Mouse (Mus musculus): ENCODE measurements around the gene Cldn19. TPM values are rescaled to one million over a fixed set of nuclear protein-coding genes. Genes with fewer than 3 reads are reported as not detected.

The Cldn19 gene
- polyA plus RNA-seq, 2 experiments, result not detected

DNA sequence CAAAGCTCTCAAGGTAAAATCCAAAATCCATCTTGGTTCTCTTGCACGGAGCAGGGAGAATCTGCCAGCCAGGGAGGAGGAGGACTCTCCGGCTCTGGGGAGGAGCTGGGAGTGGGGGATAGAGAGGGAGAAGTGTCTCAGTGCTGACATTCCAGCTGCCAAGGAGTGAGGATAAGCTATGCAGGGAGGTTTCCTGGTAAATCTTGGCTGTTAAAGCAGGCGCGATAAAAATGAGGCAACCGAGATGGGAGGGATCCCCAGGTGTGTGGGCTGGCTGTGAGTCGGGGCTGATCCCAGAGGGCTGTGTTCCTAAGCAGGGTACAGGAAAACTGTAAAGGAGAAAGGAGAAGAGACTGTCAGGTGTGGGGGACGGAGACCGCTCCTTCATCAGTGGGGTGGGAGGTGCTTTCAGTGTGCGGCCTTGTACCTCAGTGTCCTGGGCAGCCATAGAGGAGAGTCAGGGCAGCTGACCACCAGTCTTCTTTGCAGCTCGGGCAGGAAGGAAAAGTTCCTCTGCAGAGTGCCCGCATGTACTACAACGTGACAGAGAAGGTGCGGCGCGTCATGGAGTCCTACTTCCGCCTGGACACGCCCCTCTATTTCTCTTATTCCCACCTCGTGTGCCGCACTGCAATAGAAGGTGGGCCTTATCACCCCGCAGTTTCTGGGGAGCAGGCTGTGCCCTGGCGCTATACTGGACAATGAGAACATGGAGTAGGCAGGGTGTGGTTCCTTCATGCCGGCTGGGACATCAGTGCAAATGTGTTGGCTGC is 10.6 kb upstream of the Cldn19 start:
- Histone ChIP-seq H3K4me1 (replicated peaks; ENCODE audit: control insufficient read depth in 2 of 2, insufficient read depth in 2 of 2, low read length in 1 of 2) (no peaks in the 10 kb centered on the region), H3K4me2 (ENCODE audit: low read depth) (no peak overlapping the region), H3K4me3 (ENCODE audit: insufficient read depth in 1 of 2, low read depth in 2 of 2, low read length in 2 of 2) (no peak overlapping the region), H3K9ac (replicated peaks) (no peak overlapping the region), H3K9me3 (ENCODE audit: control insufficient read depth, low read length) (no peaks in the 10 kb centered on the region), H3K27me3 (ENCODE audit: control insufficient read depth, insufficient read depth, low read length) (no peaks in the 10 kb centered on the region), H3K27ac (no peak overlapping the region), H3K36me3 (replicated peaks; ENCODE audit: control insufficient read depth, insufficient read depth, low read depth) (no peaks in the 10 kb centered on the region; the same call in 1 of the 2 replicates)
- TF ChIP-seq CTCF (IDR thresholded peaks at IDR 0.05; ENCODE audit: low read depth), result no peak
- TF ChIP-seq EP300 (IDR thresholded peaks at IDR 0.05; ENCODE audit: low read depth), result no peak
- ATAC-seq (ENCODE audit: insufficient read depth) (no peak), DNase-seq (ENCODE audit: low read depth in 3 of 3, low spot score in 3 of 3) (no peak)
- 73% methylated on average over 22 of the region's 22 CpGs for WGBS (ENCODE audit: insufficient replicate concordance)

GRCm38 (mm10) chr4:119245556-119245955 is 9.7 kb upstream of the Cldn19 start:
- Histone ChIP-seq H3K27ac (no peak overlapping the region), H3K9ac (replicated peaks) (no peak overlapping the region), H3K4me2 (ENCODE audit: low read depth) (no peak overlapping the region), H3K27me3 (ENCODE audit: control insufficient read depth, insufficient read depth, low read length) (no peaks in the 10 kb centered on the region), H3K4me3 (ENCODE audit: insufficient read depth in 1 of 2, low read depth in 2 of 2, low read length in 2 of 2) (no peak overlapping the region), H3K36me3 (replicated peaks; ENCODE audit: control insufficient read depth, insufficient read depth, low read depth) (no peaks in the 10 kb centered on the region; the same call in 1 of the 2 replicates), H3K4me1 (replicated peaks; ENCODE audit: control insufficient read depth in 2 of 2, insufficient read depth in 2 of 2, low read length in 1 of 2) (no peaks in the 10 kb centered on the region), H3K9me3 (ENCODE audit: control insufficient read depth, low read length) (no peaks in the 10 kb centered on the region)
- WGBS (ENCODE audit: insufficient replicate concordance), result 75% methylated on average over 7 of the region's 7 CpGs
- no peak for DNase-seq (ENCODE audit: low read depth in 3 of 3, low spot score in 3 of 3)
- ATAC-seq (ENCODE audit: insufficient read depth), result no peak
- TF ChIP-seq EP300 (IDR thresholded peaks at IDR 0.05; ENCODE audit: low read depth) (no peak), CTCF (IDR thresholded peaks at IDR 0.05; ENCODE audit: low read depth) (no peak)

DNA sequence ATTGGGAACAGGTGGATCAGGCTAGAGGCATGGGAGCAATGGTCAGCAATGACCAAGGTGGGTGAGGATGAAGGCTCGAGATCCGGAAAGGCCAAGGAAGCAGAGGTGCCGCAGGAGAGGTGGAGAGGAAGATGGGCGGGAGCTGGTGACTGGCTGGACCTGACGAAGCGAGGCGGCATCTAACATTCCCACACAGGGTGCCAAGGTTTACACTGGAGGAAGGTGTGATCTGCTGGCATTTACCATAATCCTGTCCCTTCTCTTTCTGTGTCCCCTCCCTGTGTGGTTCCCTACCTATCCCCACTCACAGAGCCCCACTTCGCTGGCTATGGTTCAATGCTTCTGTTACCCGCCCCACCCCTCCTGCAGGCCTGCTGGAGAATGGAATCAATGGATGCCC is 9.3 kb upstream of the Cldn19 start:
- no peaks in the 10 kb centered on the region; the same call in 1 of the 2 replicates for H3K36me3 ChIP-seq (replicated peaks; ENCODE audit: control insufficient read depth, insufficient read depth, low read depth)
- ATAC-seq (ENCODE audit: insufficient read depth), result no peak
- TF ChIP-seq CTCF (IDR thresholded peaks at IDR 0.05; ENCODE audit: low read depth), result no peak
- TF ChIP-seq EP300 (IDR thresholded peaks at IDR 0.05; ENCODE audit: low read depth), result no peak
- no peak for DNase-seq (ENCODE audit: low read depth in 3 of 3, low spot score in 3 of 3)
- no peak overlapping the region for H3K27ac ChIP-seq
- H3K27me3 ChIP-seq (ENCODE audit: control insufficient read depth, insufficient read depth, low read length), result no peaks in the 10 kb centered on the region
- no peak overlapping the region for H3K9ac ChIP-seq (replicated peaks)
- no peaks in the 10 kb centered on the region for H3K9me3 ChIP-seq (ENCODE audit: control insufficient read depth, low read length)
- WGBS (ENCODE audit: insufficient replicate concordance), result 76% methylated on average over 9 of the region's 9 CpGs
- H3K4me3 ChIP-seq (ENCODE audit: insufficient read depth in 1 of 2, low read depth in 2 of 2, low read length in 2 of 2), result no peak overlapping the region
- no peaks in the 10 kb centered on the region for H3K4me1 ChIP-seq (replicated peaks; ENCODE audit: control insufficient read depth in 2 of 2, insufficient read depth in 2 of 2, low read length in 1 of 2)
- no peak overlapping the region for H3K4me2 ChIP-seq (ENCODE audit: low read depth)

DNA sequence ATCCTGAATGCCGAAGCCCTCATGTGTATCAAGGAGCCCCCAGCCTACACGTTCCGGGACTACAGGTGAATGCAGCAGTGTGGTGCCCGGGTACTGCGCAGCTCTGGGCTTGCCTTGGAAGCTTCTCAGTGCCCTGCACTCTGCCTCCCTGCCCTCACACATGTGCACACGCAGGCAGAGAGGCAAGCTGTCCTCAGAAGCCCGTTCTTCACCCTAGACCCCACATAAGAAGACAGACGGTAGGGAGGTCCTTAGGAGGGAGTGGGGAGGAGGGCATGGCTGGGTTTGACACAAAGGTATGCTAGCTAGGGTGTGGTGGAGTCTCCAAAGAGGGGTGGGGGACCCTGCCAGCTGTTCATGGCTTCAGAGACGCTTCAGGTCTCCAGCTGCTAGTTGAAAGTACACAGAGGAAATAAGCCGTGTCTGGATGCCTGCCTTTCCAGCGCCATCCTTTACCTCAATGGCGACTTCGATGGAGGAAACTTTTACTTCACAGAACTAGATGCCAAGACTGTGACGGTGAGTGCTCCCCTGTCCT is 8.5 kb upstream of the Cldn19 start:
- no peak overlapping the region for H3K4me3 ChIP-seq (ENCODE audit: insufficient read depth in 1 of 2, low read depth in 2 of 2, low read length in 2 of 2)
- WGBS (ENCODE audit: insufficient replicate concordance), result 71% methylated on average over 14 of the region's 14 CpGs
- no peak for DNase-seq (ENCODE audit: low read depth in 3 of 3, low spot score in 3 of 3)
- no peak overlapping the region for H3K27ac ChIP-seq
- TF ChIP-seq EP300 (IDR thresholded peaks at IDR 0.05; ENCODE audit: low read depth) (no peak), CTCF (IDR thresholded peaks at IDR 0.05; ENCODE audit: low read depth) (no peak)
- no peaks in the 10 kb centered on the region for H3K36me3 ChIP-seq (replicated peaks; ENCODE audit: control insufficient read depth, insufficient read depth, low read depth)
- H3K4me1 ChIP-seq (replicated peaks; ENCODE audit: control insufficient read depth in 2 of 2, insufficient read depth in 2 of 2, low read length in 1 of 2), result no peaks in the 10 kb centered on the region
- no peaks in the 10 kb centered on the region for H3K27me3 ChIP-seq (ENCODE audit: control insufficient read depth, insufficient read depth, low read length)
- no peak overlapping the region for H3K9ac ChIP-seq (replicated peaks)
- H3K4me2 ChIP-seq (ENCODE audit: low read depth), result no peak overlapping the region
- ATAC-seq (ENCODE audit: insufficient read depth), result no peak
- H3K9me3 ChIP-seq (ENCODE audit: control insufficient read depth, low read length), result no peaks in the 10 kb centered on the region

GRCm38 (mm10) chr4:119247462-119248235 is 7.6 kb upstream of the Cldn19 start:
- no peaks in the 10 kb centered on the region for H3K36me3 ChIP-seq (replicated peaks; ENCODE audit: control insufficient read depth, insufficient read depth, low read depth)
- H3K27ac ChIP-seq, result no peak overlapping the region
- no peaks in the 10 kb centered on the region for H3K9me3 ChIP-seq (ENCODE audit: control insufficient read depth, low read length)
- no peak for DNase-seq (ENCODE audit: low read depth in 3 of 3, low spot score in 3 of 3)
- no peak overlapping the region for H3K4me3 ChIP-seq (ENCODE audit: insufficient read depth in 1 of 2, low read depth in 2 of 2, low read length in 2 of 2)
- H3K9ac ChIP-seq (replicated peaks), result no peak overlapping the region
- peak; percentile 94 for TF ChIP-seq CTCF (IDR thresholded peaks at IDR 0.05; ENCODE audit: low read depth)
- TF ChIP-seq EP300 (IDR thresholded peaks at IDR 0.05; ENCODE audit: low read depth), result no peak
- no peak overlapping the region for H3K4me2 ChIP-seq (ENCODE audit: low read depth)
- H3K27me3 ChIP-seq (ENCODE audit: control insufficient read depth, insufficient read depth, low read length), result no peaks in the 10 kb centered on the region
- WGBS (ENCODE audit: insufficient replicate concordance), result 34% methylated on average over 13 of the region's 13 CpGs
- ATAC-seq (ENCODE audit: insufficient read depth), result peak; percentile 38; the same call in 1 of the 2 replicates
- H3K4me1 ChIP-seq (replicated peaks; ENCODE audit: control insufficient read depth in 2 of 2, insufficient read depth in 2 of 2, low read length in 1 of 2), result no peaks in the 10 kb centered on the region
